Comparison of ENCODE assay signal across 12 mouse cellular contexts in genomic region chr17:62625646-62626020, GRCm38 (mm10).
DNase-seq lines count a peak whose midpoint lies in the region; ATAC-seq lines count a peak whose summit lies in the region.
"Had no signal": no experiment of that assay in that cellular context is flagged by ENCODE, and none has a peak within 500 bp of the region (broad histone marks: within the 10 kb centered on the region; RNA-seq: fewer than 3 reads in every experiment).

No protein-coding gene starts in this region.

- intact Hi-C loops in left cerebral cortex, postnatal 4 days (cut with DNase I), result no loop called here
- intact Hi-C loops in left cerebral cortex, postnatal 10 days (cut with DNase I), result no loop called here

- H3K4me1 ChIP-seq in hindbrain, embryonic 10.5 days (replicated peaks), result peaks cover 19% of the 10 kb centered on the region
- H3K4me1 ChIP-seq in limb, embryonic 11.5 days (ENCODE audit: control insufficient read depth, insufficient read depth, low read length), result peaks cover 7% of the 10 kb centered on the region

- 53% methylated on average over 8 of the region's 8 CpGs for WGBS in hindbrain, embryonic 10.5 days
- 36% methylated on average over 8 of the region's 8 CpGs for WGBS in limb, embryonic 11.5 days

- H3K4me3 ChIP-seq in hindbrain, embryonic 10.5 days, result no peak overlapping the region
- H3K4me3 ChIP-seq in limb, embryonic 11.5 days (ENCODE audit: low read depth, low read length), result no peak overlapping the region
- H3K4me3 ChIP-seq: layer of hippocampus, adult 2 months had no signal

- H3K27me3 ChIP-seq in hindbrain, embryonic 10.5 days (ENCODE audit: insufficient read depth, poor library complexity, severe bottlenecking), result no peaks in the 10 kb centered on the region
- no peaks in the 10 kb centered on the region for H3K27me3 ChIP-seq in limb, embryonic 11.5 days (ENCODE audit: control insufficient read depth, insufficient read depth, low read length)

- no peaks in the 10 kb centered on the region for H3K36me3 ChIP-seq in hindbrain, embryonic 10.5 days
- no peaks in the 10 kb centered on the region for H3K36me3 ChIP-seq in limb, embryonic 11.5 days (ENCODE audit: control insufficient read depth, insufficient read depth, low read length)

- ATAC-seq in limb, embryonic 11.5 days (ENCODE audit: insufficient number of reproducible peaks, low FRiP score, low TSS enrichment, low read depth), result no peak
- ATAC-seq: intestine, embryonic 16.5 days; liver, postnatal 0 days had no signal

- no peak overlapping the region for H3K27ac ChIP-seq in hindbrain, embryonic 10.5 days
- no peak overlapping the region for H3K27ac ChIP-seq in limb, embryonic 11.5 days (replicated peaks; ENCODE audit: low read depth, low read length)
- H3K27ac ChIP-seq: layer of hippocampus, adult 2 months had no signal

- no peaks in the 10 kb centered on the region for H3K9me3 ChIP-seq in hindbrain, embryonic 10.5 days
- H3K9me3 ChIP-seq in limb, embryonic 11.5 days (ENCODE audit: control insufficient read depth, low read length), result no peaks in the 10 kb centered on the region

- no peak overlapping the region for H3K9ac ChIP-seq in limb, embryonic 11.5 days (ENCODE audit: low read length)
- H3K9ac ChIP-seq: liver, postnatal 0 days had no signal

- no peak overlapping the region for H3K4me2 ChIP-seq in limb, embryonic 11.5 days (ENCODE audit: low read depth, severe bottlenecking)
- H3K4me2 ChIP-seq: heart, embryonic 11.5 days had no signal

- peak; percentile 72 for DNase-seq in left cerebral cortex, postnatal 4 days
- no peak for DNase-seq in left cerebral cortex, postnatal 10 days (ENCODE audit: extremely low spot score in 1 of 2, low spot score in 2 of 2)
- DNase-seq in hindbrain, embryonic 10.5 days (ENCODE audit: low spot score), result peak; percentile 33
- DNase-seq in limb, embryonic 11.5 days (ENCODE audit: low spot score), result peak; percentile 44
- peak; percentile 72 for DNase-seq in retina, embryonic 14.5 days (ENCODE audit: low spot score)
- no peak for DNase-seq in gastrocnemius, postnatal 10 days
- DNase-seq in kidney, adult 8-10 months, result no peak
- DNase-seq: cerebellum, adult 2 months; liver, postnatal 0 days had no signal

Comparison
In these comparisons a context has a peak if more than half of its experiments do, and no peak if none do; other contexts are left out.
1. DNase-seq: peak in left cerebral cortex, postnatal 4 days (single experiment), hindbrain, embryonic 10.5 days (single experiment), limb, embryonic 11.5 days (single experiment) and retina, embryonic 14.5 days (single experiment); none in left cerebral cortex, postnatal 10 days (0 of 2), gastrocnemius, postnatal 10 days (single experiment) and kidney, adult 8-10 months (0 of 2).